Mouse (Mus musculus) kidney, embryonic 15.5 days (tissue): ENCODE measurements around the gene Pank2. TPM values are rescaled to one million over a fixed set of nuclear protein-coding genes. Genes with fewer than 3 reads are reported as not detected.
"Not testable (repeated sequence)": the region's sequence is repeated elsewhere in the genome, so short reads cannot be mapped to it uniquely, and the experiment has no call there.

Experiments used
- ATAC-seq: fragments of 200-750 bp; cut with Nextera tagmentation; replicated peaks from 2 replicates; pipeline ENCODE4 v1.8.0; 2017; ENCODE audit warnings: moderate TSS enrichment; ENCODE audit not compliant: low FRiP score
- H3K27ac ChIP-seq: fragments of 300-500 bp; sonication (generic); 2 replicates; pipeline ENCODE4 v1.5.1; 2015; ENCODE audit warnings: mild to moderate bottlenecking, inconsistent platforms
- H3K27me3 ChIP-seq: fragments of 300-500 bp; sonication (generic); 2 replicates; pipeline ENCODE4 v1.6.1; 2015; ENCODE audit warnings: inconsistent platforms
- H3K36me3 ChIP-seq: fragments of 300-500 bp; sonication (generic); 2 replicates; pipeline ENCODE4 v1.6.1; 2015; ENCODE audit warnings: inconsistent platforms
- H3K4me1 ChIP-seq: fragments of 300-500 bp; sonication (generic); 2 replicates; pipeline ENCODE4 v1.6.1; 2015; ENCODE audit warnings: inconsistent platforms
- H3K4me2 ChIP-seq: fragments of 300-500 bp; sonication (generic); 2 replicates; pipeline ENCODE4 v1.6.1; 2015; ENCODE audit warnings: moderate library complexity, mild to moderate bottlenecking, inconsistent platforms
- H3K4me3 ChIP-seq: fragments of 300-500 bp; sonication (generic); replicated peaks from 2 replicates; pipeline ENCODE4 v1.5.1; 2015; ENCODE audit warnings: mild to moderate bottlenecking, inconsistent platforms
- H3K9ac ChIP-seq: fragments of 300-500 bp; sonication (generic); 2 replicates; pipeline ENCODE4 v1.6.1; 2015; ENCODE audit warnings: mild to moderate bottlenecking, inconsistent platforms
- H3K9me3 ChIP-seq: fragments of 300-500 bp; sonication (generic); replicated peaks from 2 replicates; pipeline ENCODE4 v1.6.1; 2016; ENCODE audit warnings: inconsistent platforms
- WGBS: fragments of 180-500 bp; shearing (Covaris S2); methylation state at CpG from one replicate; pipeline ENCODE4 v1.1.7; 2015; ENCODE audit warnings: mixed read lengths; 5-methylcytosine and 5-hydroxymethylcytosine counted together
- polyA plus RNA-seq: library from polyadenylated mRNA; unstranded; fragments of >200 nt; fragmentation: Nextera tagmentation; extraction: Ambion mirVana; gene quantifications from 2 replicates; pipeline ENCODE4 v1.2.1, GENCODE M21; 2015

Gene Pank2
- polyA plus RNA-seq, 1 experiment from 2014 or later = 38.3 TPM

DNA sequence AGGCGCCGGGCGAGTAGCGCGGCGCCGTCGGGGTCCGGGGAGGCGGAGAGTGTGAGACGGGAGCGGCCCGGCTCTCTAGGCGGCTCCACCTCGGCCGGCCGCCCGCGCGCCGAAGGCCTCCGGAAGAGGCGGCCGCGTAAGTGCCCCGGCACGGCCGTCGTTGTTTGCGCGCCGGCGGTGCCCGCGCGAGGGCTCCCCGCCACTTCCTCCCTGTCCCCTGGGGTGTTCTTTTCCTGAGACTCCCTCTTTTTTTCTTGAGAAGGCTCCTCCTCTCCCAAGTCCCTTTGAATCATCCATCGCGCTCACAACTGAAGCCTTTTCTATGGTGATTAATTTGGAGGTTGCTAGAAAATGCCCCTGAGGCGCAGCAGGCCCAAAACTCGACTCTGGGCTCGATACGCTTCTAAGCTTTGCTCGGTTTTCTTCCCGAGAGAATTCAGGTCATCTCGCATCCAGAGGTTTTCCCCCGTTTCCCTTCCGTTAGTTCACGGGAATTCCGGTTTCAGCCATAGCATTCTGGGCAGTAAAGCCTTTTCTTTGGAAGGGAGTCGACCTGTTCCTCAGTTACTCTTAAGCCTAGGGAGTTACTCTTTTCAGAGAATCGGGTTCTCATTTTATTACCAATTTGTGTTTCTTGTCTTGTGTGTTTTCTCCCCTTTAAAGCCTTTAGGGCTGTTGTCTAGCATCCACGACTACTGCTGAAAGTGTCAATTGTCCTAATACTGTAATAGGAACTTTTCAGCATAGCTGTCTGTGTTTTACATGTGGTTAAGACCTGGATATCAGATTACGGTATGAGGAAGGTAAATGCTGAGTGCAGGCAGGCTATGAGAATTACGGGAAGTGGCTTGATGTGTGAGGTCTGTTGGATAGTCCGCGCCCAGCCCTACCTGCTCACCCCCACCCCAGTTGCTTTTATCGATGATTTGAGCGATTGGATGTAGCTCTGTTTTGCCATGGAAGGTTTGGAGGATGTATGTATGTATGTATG lies 680 bp downstream of the Pank2 start:
- WGBS = 1% methylated on average over 52 of the region's 59 CpGs
- ATAC-seq = peak; percentile 84
- peak overlapping the region; percentile 80 for H3K4me3 ChIP-seq
- H3K4me2 ChIP-seq = peak overlapping the region; percentile 78
- peak overlapping the region; percentile 96 for H3K9ac ChIP-seq
- peaks cover 35% of the 10 kb centered on the region for H3K4me1 ChIP-seq
- H3K27me3 ChIP-seq = no peaks in the 10 kb centered on the region
- H3K27ac ChIP-seq = peak overlapping the region; percentile 99
- H3K9me3 ChIP-seq = no peaks in the 10 kb centered on the region
- no peaks in the 10 kb centered on the region for H3K36me3 ChIP-seq

DNA sequence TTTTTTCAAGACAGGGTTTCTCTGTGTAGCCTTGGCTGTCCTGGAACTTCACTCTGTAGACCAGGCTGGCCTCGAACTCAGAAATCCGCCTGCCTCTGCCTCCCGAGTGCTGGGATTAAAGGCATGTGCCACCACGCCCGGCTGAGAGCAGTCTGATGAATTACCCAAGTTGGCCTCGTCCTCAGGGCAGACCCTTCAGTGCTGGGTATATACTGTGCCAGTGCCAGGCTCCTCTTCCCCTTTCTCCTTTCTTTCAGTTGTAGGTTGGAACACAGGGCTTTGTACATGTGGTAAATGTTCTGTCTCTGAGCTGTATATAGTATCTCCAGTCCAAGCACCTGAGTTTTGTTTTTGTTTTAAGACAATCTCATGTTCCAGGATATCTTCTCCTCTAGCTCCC lies 1.7 kb downstream of the Pank2 start:
- Histone ChIP-seq H3K4me3 (peak overlapping the region; percentile 80), H3K27me3 (no peaks in the 10 kb centered on the region), H3K4me2 (peak overlapping the region; percentile 78), H3K36me3 (no peaks in the 10 kb centered on the region), H3K4me1 (peaks cover 35% of the 10 kb centered on the region), H3K9me3 (no peaks in the 10 kb centered on the region), H3K27ac (no peak overlapping the region), H3K9ac (no peak overlapping the region)
- 65% methylated on average over 6 of the region's 6 CpGs for WGBS
- no peak for ATAC-seq

DNA sequence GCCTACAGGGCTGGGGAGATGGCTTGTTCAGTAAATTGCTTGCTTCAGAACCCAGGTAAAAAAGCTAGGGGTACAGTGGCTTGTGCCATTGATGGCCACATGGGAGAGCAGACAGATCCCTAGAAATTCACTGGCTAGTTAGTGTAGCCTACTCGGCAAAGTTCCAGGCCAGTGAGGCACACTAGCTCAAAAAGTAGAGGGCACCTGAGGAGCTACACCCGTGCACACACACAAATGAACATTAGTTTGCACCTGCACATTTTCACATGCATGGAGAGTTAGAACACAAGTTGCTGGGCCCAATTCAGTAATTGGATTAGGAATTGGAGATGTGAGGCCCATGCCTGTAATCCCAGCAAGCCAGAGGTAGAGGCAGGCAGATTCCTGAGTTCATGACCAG lies 2.8 kb downstream of the Pank2 start:
- peaks cover 35% of the 10 kb centered on the region for H3K4me1 ChIP-seq
- H3K9me3 ChIP-seq = no peaks in the 10 kb centered on the region
- H3K27me3 ChIP-seq = no peaks in the 10 kb centered on the region
- no peak overlapping the region for H3K4me3 ChIP-seq
- no peak overlapping the region for H3K4me2 ChIP-seq
- no peaks in the 10 kb centered on the region for H3K36me3 ChIP-seq
- 76% methylated on average over 2 of the region's 2 CpGs for WGBS
- H3K9ac ChIP-seq = no peak overlapping the region
- H3K27ac ChIP-seq = no peak overlapping the region
- no peak for ATAC-seq

DNA sequence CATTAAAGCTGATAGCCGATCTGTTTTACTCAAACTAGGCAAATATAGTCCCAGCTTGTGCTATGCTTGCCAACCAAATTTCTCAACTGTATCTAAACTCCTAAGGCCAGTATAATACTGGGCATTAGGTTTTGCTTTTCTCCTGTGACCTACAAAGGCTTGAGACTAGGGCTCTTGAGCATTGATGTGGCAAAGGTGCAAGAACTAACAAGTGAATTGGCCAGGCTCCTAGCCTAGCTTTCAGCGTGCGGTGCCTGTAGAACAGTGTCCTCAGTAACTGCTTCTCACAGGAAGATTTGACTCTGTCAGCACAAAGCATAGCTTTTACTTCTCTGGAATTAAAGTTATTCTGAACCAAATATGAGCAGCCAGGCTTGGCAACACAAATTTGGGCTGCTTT lies 13.2 kb downstream of the Pank2 start:
- WGBS = 96% methylated on average over 3 of the region's 3 CpGs
- Histone ChIP-seq H3K9ac (no peak overlapping the region), H3K4me2 (no peak overlapping the region), H3K4me1 (no peaks in the 10 kb centered on the region), H3K9me3 (no peaks in the 10 kb centered on the region), H3K4me3 (no peak overlapping the region), H3K27me3 (no peaks in the 10 kb centered on the region), H3K27ac (no peak overlapping the region), H3K36me3 (peaks cover 67% of the 10 kb centered on the region)
- ATAC-seq = no peak

DNA sequence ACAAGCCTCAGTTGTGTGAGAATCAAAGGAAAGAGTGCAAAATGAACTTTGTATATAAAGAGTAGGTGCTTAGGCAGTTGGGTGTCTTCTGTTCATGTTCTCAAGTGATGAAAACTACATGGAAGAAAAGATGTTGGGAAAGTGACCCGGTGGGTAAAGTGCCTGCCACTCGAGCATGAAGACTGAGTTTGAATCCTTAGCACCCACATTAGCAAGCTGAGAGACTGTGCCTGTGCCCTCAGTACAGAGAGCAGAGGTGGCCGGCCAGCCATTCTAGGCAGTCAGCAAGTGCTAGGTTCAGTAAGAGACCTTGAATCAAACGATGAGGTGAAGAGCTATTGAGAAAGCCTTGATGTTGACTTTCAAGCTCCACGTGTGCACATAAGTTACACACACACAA lies 14.4 kb downstream of the Pank2 start:
- peaks cover 76% of the 10 kb centered on the region for H3K36me3 ChIP-seq

DNA sequence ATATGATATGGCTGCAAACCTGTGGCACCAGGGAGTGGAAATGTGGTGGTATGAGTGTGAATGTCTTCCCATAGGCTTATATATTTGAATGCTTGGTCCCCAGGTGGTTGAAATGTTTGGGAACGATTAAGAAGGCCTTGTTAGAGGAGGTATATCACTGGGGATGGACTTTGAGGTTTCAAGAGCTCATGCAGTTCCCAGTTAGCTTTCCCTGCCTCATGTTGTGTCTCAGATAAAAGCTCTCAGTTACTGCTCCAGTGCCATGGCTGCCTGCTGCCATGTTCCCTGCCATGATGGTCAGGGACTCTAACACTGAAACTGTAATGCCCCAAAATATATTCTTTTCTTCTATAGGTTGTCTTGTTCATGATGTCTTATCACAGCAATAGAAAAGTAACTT lies 19.3 kb downstream of the Pank2 start:
- H3K27me3 ChIP-seq = no peaks in the 10 kb centered on the region
- no peak overlapping the region for H3K9ac ChIP-seq
- H3K27ac ChIP-seq = no peak overlapping the region
- H3K9me3 ChIP-seq = no peaks in the 10 kb centered on the region
- WGBS = 74% methylated on average over 1 of the region's 1 CpGs
- no peaks in the 10 kb centered on the region for H3K4me1 ChIP-seq
- peaks cover 77% of the 10 kb centered on the region for H3K36me3 ChIP-seq
- H3K4me3 ChIP-seq = no peak overlapping the region
- ATAC-seq = no peak
- H3K4me2 ChIP-seq = no peak overlapping the region

More for the DNA sequence above, 14.4 kb downstream of the Pank2 start:
- no peak overlapping the region for H3K4me2 ChIP-seq
- no peak overlapping the region for H3K4me3 ChIP-seq
- 94% methylated on average over 5 of the region's 5 CpGs for WGBS
- H3K27ac ChIP-seq = no peak overlapping the region
- H3K9ac ChIP-seq = no peak overlapping the region
- no peak for ATAC-seq
- H3K27me3 ChIP-seq = no peaks in the 10 kb centered on the region
- no peaks in the 10 kb centered on the region for H3K9me3 ChIP-seq
- no peaks in the 10 kb centered on the region for H3K4me1 ChIP-seq

DNA sequence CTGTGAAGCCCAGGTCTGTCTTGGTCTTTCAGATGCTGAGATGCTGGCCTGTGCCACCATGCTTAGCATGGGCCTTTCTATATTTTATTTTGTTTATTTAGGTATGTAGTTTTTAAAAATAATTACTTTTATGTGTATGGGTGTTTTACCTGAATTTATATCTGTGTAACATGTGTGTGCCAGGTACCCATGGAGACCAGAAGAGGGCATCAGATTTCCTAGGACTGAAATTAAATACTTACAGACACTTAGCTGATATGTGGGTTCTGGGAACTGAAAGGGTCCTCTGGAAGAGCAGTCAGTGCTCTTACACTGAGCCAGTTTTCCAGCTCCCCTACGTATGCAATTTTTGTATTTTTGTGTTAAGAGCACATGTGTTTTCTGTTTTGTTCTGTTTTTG lies 24.0 kb downstream of the Pank2 start:
- H3K4me2 ChIP-seq = no peak overlapping the region
- no peak for ATAC-seq
- no peaks in the 10 kb centered on the region for H3K4me1 ChIP-seq
- H3K27me3 ChIP-seq = no peaks in the 10 kb centered on the region
- 92% methylated on average over 1 of the region's 1 CpGs for WGBS
- H3K4me3 ChIP-seq = no peak overlapping the region
- no peak overlapping the region for H3K27ac ChIP-seq
- H3K36me3 ChIP-seq = peaks cover 69% of the 10 kb centered on the region
- H3K9ac ChIP-seq = no peak overlapping the region
- no peaks in the 10 kb centered on the region for H3K9me3 ChIP-seq

DNA sequence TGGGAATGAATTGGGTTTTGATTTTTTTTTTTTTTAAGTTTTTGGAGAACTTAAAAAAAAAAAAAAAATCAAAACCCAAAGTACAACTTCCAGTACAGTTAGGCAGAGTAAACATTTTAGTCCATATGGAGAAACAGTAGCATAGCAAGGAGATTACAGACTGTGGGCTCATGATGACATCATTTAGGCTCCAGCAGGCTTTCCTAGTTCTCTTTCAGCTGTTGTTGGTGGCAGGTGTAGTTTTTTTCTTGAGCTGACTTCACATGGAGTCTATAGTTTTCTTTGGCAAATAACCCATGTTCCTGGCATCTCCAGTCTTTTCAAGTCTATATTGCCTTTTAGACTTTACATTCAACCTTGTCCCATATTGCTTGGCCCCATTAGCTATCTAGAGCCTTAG lies 28.4 kb downstream of the Pank2 start:
- ATAC-seq = no peak
- H3K27me3 ChIP-seq = no peaks in the 10 kb centered on the region
- H3K4me1 ChIP-seq = no peaks in the 10 kb centered on the region
- peaks cover 78% of the 10 kb centered on the region for H3K36me3 ChIP-seq
- H3K4me2 ChIP-seq = no peak overlapping the region
- H3K9ac ChIP-seq = no peak overlapping the region
- H3K4me3 ChIP-seq = no peak overlapping the region
- H3K27ac ChIP-seq = no peak overlapping the region
- H3K9me3 ChIP-seq = no peaks in the 10 kb centered on the region

DNA sequence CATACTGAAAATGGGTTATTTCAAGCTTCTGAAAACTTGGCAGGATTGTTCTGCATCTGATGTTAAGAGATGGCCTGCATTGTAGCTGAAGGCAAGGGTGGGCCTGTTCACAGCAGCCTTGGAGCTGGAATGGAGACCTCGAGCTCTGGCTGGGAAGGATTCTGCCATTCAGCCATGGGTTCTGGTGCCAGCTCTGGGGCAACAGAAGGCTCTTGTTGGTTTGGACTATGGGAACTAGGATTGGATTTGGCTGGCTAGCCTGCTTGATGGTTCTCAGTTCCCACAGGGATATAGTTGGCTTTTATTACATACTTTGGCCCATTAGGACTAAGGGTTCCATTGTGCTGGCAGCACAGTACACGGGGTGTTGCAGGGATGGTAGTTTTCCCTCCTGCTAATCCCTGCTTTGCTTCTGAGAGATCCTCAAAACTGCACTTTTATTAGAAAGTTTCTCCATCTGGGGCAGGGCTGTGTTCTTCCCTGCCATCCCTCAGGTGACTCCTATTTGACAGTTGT lies 34.5 kb downstream of the Pank2 start:
- H3K4me1 ChIP-seq = no peaks in the 10 kb centered on the region
- ATAC-seq = no peak
- H3K36me3 ChIP-seq = peaks cover 73% of the 10 kb centered on the region
- no peaks in the 10 kb centered on the region for H3K27me3 ChIP-seq
- no peak overlapping the region for H3K27ac ChIP-seq
- WGBS = 88% methylated on average over 2 of the region's 2 CpGs
- H3K9ac ChIP-seq = no peak overlapping the region
- H3K4me3 ChIP-seq = no peak overlapping the region
- H3K4me2 ChIP-seq = no peak overlapping the region
- no peaks in the 10 kb centered on the region for H3K9me3 ChIP-seq

DNA sequence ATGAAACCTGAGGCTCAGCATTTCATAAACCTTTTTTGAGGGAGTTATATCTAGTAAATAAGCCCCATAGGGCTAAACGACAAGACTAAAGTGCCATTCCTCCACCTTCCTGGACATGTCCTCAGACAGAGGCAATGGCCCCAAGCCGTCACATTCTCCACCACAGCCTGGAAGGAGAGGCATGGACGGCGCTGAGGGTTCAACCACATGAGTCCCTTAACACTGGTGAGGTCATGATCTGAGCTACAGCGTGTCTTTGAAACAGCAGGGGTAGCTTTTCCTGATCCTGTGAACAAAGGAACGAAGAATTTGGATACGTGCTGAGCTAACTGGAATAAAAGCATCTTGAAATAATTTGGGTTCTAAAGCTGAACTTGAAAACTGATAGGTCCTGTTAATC lies 36.4 kb downstream of the Pank2 start:
- not testable (repeated sequence) for H3K4me3 ChIP-seq, ATAC-seq, H3K27ac ChIP-seq, H3K4me1 ChIP-seq, H3K27me3 ChIP-seq, H3K4me2 ChIP-seq, H3K9ac ChIP-seq, H3K9me3 ChIP-seq
- 82% methylated on average over 7 of the region's 7 CpGs for WGBS
- peaks cover 63% of the 10 kb centered on the region for H3K36me3 ChIP-seq

DNA sequence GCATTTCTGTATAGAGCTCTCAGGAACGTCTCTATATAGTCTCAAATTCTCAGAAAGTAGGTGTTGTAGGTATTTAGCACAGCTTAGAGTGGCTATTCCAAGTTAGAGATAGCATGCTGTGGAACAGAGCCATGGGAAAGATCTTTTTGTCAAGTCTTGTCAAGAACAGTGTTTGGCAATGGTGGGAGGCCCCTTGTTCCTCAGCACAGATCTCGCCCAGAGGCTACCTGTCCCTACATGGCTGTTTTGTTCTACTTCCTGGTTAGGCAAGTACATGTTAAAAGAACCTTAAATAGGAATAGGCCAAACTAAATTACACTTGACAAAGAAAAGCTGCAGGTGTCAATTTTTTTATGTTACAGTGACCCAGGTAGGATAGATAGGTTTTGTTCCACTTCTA lies 38.2 kb downstream of the Pank2 start:
- peaks cover 49% of the 10 kb centered on the region for H3K36me3 ChIP-seq
- no peak overlapping the region for H3K4me3 ChIP-seq
- H3K9ac ChIP-seq = no peak overlapping the region
- H3K4me2 ChIP-seq = no peak overlapping the region
- no peaks in the 10 kb centered on the region for H3K9me3 ChIP-seq
- H3K27me3 ChIP-seq = no peaks in the 10 kb centered on the region
- H3K4me1 ChIP-seq = no peaks in the 10 kb centered on the region
- ATAC-seq = no peak
- WGBS = 85% methylated on average over 2 of the region's 2 CpGs
- no peak overlapping the region for H3K27ac ChIP-seq

DNA sequence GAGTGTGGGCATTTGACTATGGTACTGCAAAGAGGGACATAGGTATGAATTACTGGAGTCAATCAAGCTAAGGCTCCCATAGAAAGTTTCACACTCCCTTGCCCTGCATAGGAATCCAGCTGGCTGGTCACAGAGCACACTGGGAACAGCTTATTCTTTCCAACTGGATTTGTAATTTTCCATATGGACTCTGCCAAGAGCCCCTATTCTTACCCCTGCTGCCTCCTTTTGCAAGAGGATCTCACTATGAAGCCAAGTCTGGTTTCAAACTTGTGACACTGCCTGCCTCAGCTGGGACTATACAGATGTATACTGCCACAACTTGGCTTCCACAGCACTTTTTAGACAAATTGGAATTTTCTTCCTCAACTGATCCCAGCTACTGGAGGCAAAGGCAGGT lies 39.3 kb downstream of the Pank2 start:
- no peaks in the 10 kb centered on the region for H3K27me3 ChIP-seq
- no peak overlapping the region for H3K4me3 ChIP-seq
- H3K36me3 ChIP-seq = peaks cover 37% of the 10 kb centered on the region
- H3K4me1 ChIP-seq = no peaks in the 10 kb centered on the region
- no peaks in the 10 kb centered on the region for H3K9me3 ChIP-seq
- no peak overlapping the region for H3K9ac ChIP-seq
- H3K4me2 ChIP-seq = no peak overlapping the region
- H3K27ac ChIP-seq = no peak overlapping the region
- no peak for ATAC-seq
